In the genomic region with DNA sequence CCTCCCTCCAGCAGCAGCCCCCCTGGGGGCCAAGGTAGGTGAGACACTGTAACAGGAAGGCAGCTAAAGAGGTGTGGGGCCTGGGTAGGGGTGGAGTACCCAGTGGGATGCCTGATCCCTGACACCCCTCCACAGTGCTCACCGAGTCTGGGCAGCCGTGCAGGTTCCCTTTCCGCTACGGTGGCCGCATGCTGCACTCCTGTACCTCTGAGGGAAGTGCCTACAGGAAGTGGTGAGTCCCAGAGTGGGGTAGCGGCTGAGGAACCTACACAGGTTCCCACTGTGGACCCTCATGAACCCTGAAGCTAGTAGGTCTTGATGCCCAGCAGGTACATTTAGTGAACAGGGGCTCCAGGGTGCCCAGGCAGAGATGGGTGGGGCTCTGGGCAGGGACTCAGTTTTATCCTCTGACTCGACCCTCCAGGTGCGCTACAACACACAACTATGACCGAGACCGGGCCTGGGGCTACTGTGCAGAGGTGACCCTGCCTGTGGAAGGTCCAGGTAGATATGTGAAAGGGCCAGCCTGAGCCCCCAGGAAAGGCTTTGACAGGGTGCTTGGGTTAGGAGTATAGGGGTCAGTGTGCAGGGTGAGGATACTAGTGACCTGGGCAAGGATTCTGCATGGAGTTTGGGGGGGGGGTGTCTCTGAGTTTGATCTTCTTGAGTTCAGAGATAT, we compare ENCODE assay signal across 8 mouse cellular contexts. TPM values are rescaled to one million over a fixed set of nuclear protein-coding genes. Genes with fewer than 3 reads are reported as not detected.
DNase-seq lines count a peak whose midpoint lies in the region; ATAC-seq lines count a peak whose summit lies in the region.

No protein-coding gene starts in this region.

- DNase-seq in forebrain, embryonic 10.5 days (ENCODE audit: extremely low spot score, low spot score), result no peak
- DNase-seq in T-cell, adult 2 months (ENCODE audit: low spot score), result peak; percentile 39
- DNase-seq in layer of hippocampus, adult 9-11 months, result no peak
- no peak for DNase-seq in adrenal gland, adult 18-20 months (ENCODE audit: low spot score in 2 of 2)
- no peak for DNase-seq in Muller cell, postnatal 12 days (ENCODE audit: inconsistent ontology term)

- no peak overlapping the region for H3K9ac ChIP-seq in forebrain, embryonic 12.5 days
- no peak overlapping the region for H3K9ac ChIP-seq in intestine, embryonic 16.5 days (ENCODE audit: low read depth, low read length)
- H3K9ac ChIP-seq in neural tube, embryonic 13.5 days, result no peak overlapping the region

- H3K4me3 ChIP-seq in forebrain, embryonic 12.5 days (replicated peaks), result no peak overlapping the region
- H3K4me3 ChIP-seq in forebrain, embryonic 10.5 days, result no peak overlapping the region
- H3K4me3 ChIP-seq in intestine, embryonic 16.5 days (ENCODE audit: low read length), result no peak overlapping the region
- H3K4me3 ChIP-seq in neural tube, embryonic 13.5 days, result no peak overlapping the region

- 79% methylated on average over 10 of the region's 10 CpGs for WGBS in forebrain, embryonic 12.5 days
- 74% methylated on average over 10 of the region's 10 CpGs for WGBS in forebrain, embryonic 10.5 days
- 68% methylated on average over 10 of the region's 10 CpGs for WGBS in intestine, embryonic 16.5 days
- WGBS in neural tube, embryonic 13.5 days, result 81% methylated on average over 10 of the region's 10 CpGs

- no peaks in the 10 kb centered on the region for H3K4me1 ChIP-seq in forebrain, embryonic 12.5 days
- H3K4me1 ChIP-seq in forebrain, embryonic 10.5 days, result 0 out of 2 replicates have a peak, but pooled peaks cover 5% of the 10 kb centered on the region
- peaks cover 5% of the 10 kb centered on the region; the same call in 1 of the 2 replicates for H3K4me1 ChIP-seq in intestine, embryonic 16.5 days (ENCODE audit: control insufficient read depth, insufficient read depth, low read length)
- no peaks in the 10 kb centered on the region for H3K4me1 ChIP-seq in neural tube, embryonic 13.5 days (replicated peaks)

- no peaks in the 10 kb centered on the region for H3K36me3 ChIP-seq in forebrain, embryonic 12.5 days (replicated peaks)
- H3K36me3 ChIP-seq in forebrain, embryonic 10.5 days (replicated peaks), result no peaks in the 10 kb centered on the region
- no peaks in the 10 kb centered on the region for H3K36me3 ChIP-seq in intestine, embryonic 16.5 days (ENCODE audit: control insufficient read depth, insufficient read depth, low read length)
- no peaks in the 10 kb centered on the region for H3K36me3 ChIP-seq in neural tube, embryonic 13.5 days

- no peak overlapping the region for H3K27ac ChIP-seq in forebrain, embryonic 12.5 days
- H3K27ac ChIP-seq in forebrain, embryonic 10.5 days, result no peak overlapping the region
- H3K27ac ChIP-seq in intestine, embryonic 16.5 days (ENCODE audit: low read length), result no peak overlapping the region
- H3K27ac ChIP-seq in neural tube, embryonic 13.5 days (replicated peaks), result no peak overlapping the region

- ATAC-seq in forebrain, embryonic 12.5 days (ENCODE audit: low FRiP score), result peak; percentile 37
- ATAC-seq in intestine, embryonic 16.5 days, result peak; percentile 26
- peak; percentile 33 for ATAC-seq in neural tube, embryonic 13.5 days (ENCODE audit: low read depth)

- no peaks in the 10 kb centered on the region for H3K27me3 ChIP-seq in forebrain, embryonic 12.5 days
- no peaks in the 10 kb centered on the region for H3K27me3 ChIP-seq in forebrain, embryonic 10.5 days (ENCODE audit: poor library complexity, severe bottlenecking)
- H3K27me3 ChIP-seq in intestine, embryonic 16.5 days (replicated peaks; ENCODE audit: control insufficient read depth, insufficient read depth, low read length), result no peaks in the 10 kb centered on the region; the same call in 1 of the 2 replicates
- no peaks in the 10 kb centered on the region for H3K27me3 ChIP-seq in neural tube, embryonic 13.5 days

- H3K9me3 ChIP-seq in forebrain, embryonic 12.5 days, result no peaks in the 10 kb centered on the region
- no peaks in the 10 kb centered on the region for H3K9me3 ChIP-seq in forebrain, embryonic 10.5 days
- no peaks in the 10 kb centered on the region for H3K9me3 ChIP-seq in intestine, embryonic 16.5 days (ENCODE audit: control insufficient read depth, low read length)
- no peaks in the 10 kb centered on the region for H3K9me3 ChIP-seq in neural tube, embryonic 13.5 days

- H3K4me2 ChIP-seq in forebrain, embryonic 12.5 days, result no peak overlapping the region
- no peak overlapping the region for H3K4me2 ChIP-seq in intestine, embryonic 16.5 days (ENCODE audit: low read depth, low read length)
- no peak overlapping the region for H3K4me2 ChIP-seq in neural tube, embryonic 13.5 days

RNA-seq across cellular contexts. Expression of gene Hgfac, which starts 1.3 kb away (rescaled TPM):
- polyA plus RNA-seq in forebrain, embryonic 12.5 days (2016; fragmentation: Nextera tagmentation; extraction: Ambion mirVana), result 0.57 and 0.70 TPM in 2 replicates
- polyA plus RNA-seq in forebrain, embryonic 10.5 days (2016; fragmentation: Nextera tagmentation; extraction: Ambion mirVana), result 0.12 and 0.79 TPM in 2 replicates
- polyA plus RNA-seq in intestine, embryonic 16.5 days (2015; fragmentation: Nextera tagmentation; extraction: Ambion mirVana), result 14.1 and 14.9 TPM in 2 replicates
- polyA plus RNA-seq in neural tube, embryonic 13.5 days (2015; fragmentation: Nextera tagmentation; extraction: Ambion mirVana), result 0.84 TPM in 1 of 2 replicates, not detected in the other
- total RNA-seq in adrenal gland, adult 18-20 months (2021), result under 1 TPM; 0.22 to 0.96 TPM

RNA-seq across cellular contexts. Expression of gene Dok7, which starts 14.0 kb away (rescaled TPM):
- 0.61 and 0.68 TPM in 2 replicates for polyA plus RNA-seq in forebrain, embryonic 12.5 days (2016; fragmentation: Nextera tagmentation; extraction: Ambion mirVana)
- 0.12 and 0.38 TPM in 2 replicates for polyA plus RNA-seq in forebrain, embryonic 10.5 days (2016; fragmentation: Nextera tagmentation; extraction: Ambion mirVana)
- polyA plus RNA-seq in intestine, embryonic 16.5 days (2015; fragmentation: Nextera tagmentation; extraction: Ambion mirVana), result 1.3 and 1.4 TPM in 2 replicates
- 3.7 and 4.5 TPM in 2 replicates for polyA plus RNA-seq in neural tube, embryonic 13.5 days (2015; fragmentation: Nextera tagmentation; extraction: Ambion mirVana)
- total RNA-seq in adrenal gland, adult 18-20 months (2021), result 10 to 100 TPM in 1 of 2 experiments, 1 to 10 TPM in 1; 7.4 to 16.0 TPM
